Mouse (Mus musculus) intestine, embryonic 14.5 days (tissue): ENCODE measurements around the gene Fcgbp. TPM values are rescaled to one million over a fixed set of nuclear protein-coding genes. Genes with fewer than 3 reads are reported as not detected.
A peak's percentile ranks its signal among the peaks of the same experiment; 100 is the strongest.
"Not testable (repeated sequence)": the region's sequence is repeated elsewhere in the genome, so short reads cannot be mapped to it uniquely, and the experiment has no call there.

Experiments
- ATAC-seq: fragments of 200-750 bp; cut with Nextera tagmentation; replicated peaks from 2 replicates; pipeline ENCODE4 v1.8.0; 2017; ENCODE audit warnings: low read depth, moderate number of reproducible peaks, moderate TSS enrichment, moderate library complexity; ENCODE audit not compliant: low FRiP score, low TSS enrichment
- DNase-seq: peaks from one replicate; pipeline ENCODE4 v3.0.0-alpha.2; 2018; ENCODE audit warnings: low spot score
- H3K27ac ChIP-seq: fragments of 300-500 bp; sonication (generic); 2 replicates; pipeline ENCODE4 v1.5.1; 2014; ENCODE audit warnings: low read depth, mild to moderate bottlenecking, control low read depth
- H3K27me3 ChIP-seq: fragments of 300-500 bp; sonication (generic); replicated peaks from 2 replicates; pipeline ENCODE4 v1.6.1; 2014; ENCODE audit warnings: low read length, control low read depth; ENCODE audit not compliant: control insufficient read depth, insufficient read depth
- H3K36me3 ChIP-seq: fragments of 300-500 bp; sonication (generic); 2 replicates; pipeline ENCODE4 v1.6.1; 2014; ENCODE audit warnings: low read length, control low read depth; ENCODE audit not compliant: control insufficient read depth, insufficient read depth
- H3K4me1 ChIP-seq: fragments of 300-500 bp; sonication (generic); replicated peaks from 2 replicates; pipeline ENCODE4 v1.6.1; 2014; ENCODE audit warnings: low read length, control low read depth, mixed read lengths; ENCODE audit not compliant: control insufficient read depth, insufficient read depth
- H3K4me2 ChIP-seq: fragments of 300-500 bp; sonication (generic); 2 replicates; pipeline ENCODE4 v1.6.1; 2014; ENCODE audit warnings: low read length
- H3K4me3 ChIP-seq: fragments of 300-500 bp; sonication (generic); 2 replicates; pipeline ENCODE4 v1.5.1; 2014; ENCODE audit warnings: low read depth, low read length, control low read depth, mixed read lengths
- H3K9ac ChIP-seq: fragments of 300-500 bp; sonication (generic); 2 replicates; pipeline ENCODE4 v1.6.1; 2014; ENCODE audit warnings: mild to moderate bottlenecking, low read length
- H3K9me3 ChIP-seq: fragments of 300-500 bp; sonication (generic); 2 replicates; pipeline ENCODE4 v1.6.1; 2016; ENCODE audit warnings: low read length, control low read depth; ENCODE audit not compliant: control insufficient read depth
- WGBS: fragments of 180-500 bp; shearing (Covaris S2); extraction: QIAGEN DNeasy Blood & Tissue Kit; methylation state at CpG from one replicate; pipeline ENCODE4 v1.1.7; 2014; 5-methylcytosine and 5-hydroxymethylcytosine counted together
- polyA plus RNA-seq: library from polyadenylated mRNA; unstranded; fragments of >200 nt; fragmentation: Nextera tagmentation; extraction: Ambion mirVana; gene quantifications from 2 replicates; pipeline ENCODE4 v1.2.1, GENCODE M21; 2014

Fcgbp gene
- polyA plus RNA-seq, 1 experiment from 2014 or later: 46.1 TPM

DNA sequence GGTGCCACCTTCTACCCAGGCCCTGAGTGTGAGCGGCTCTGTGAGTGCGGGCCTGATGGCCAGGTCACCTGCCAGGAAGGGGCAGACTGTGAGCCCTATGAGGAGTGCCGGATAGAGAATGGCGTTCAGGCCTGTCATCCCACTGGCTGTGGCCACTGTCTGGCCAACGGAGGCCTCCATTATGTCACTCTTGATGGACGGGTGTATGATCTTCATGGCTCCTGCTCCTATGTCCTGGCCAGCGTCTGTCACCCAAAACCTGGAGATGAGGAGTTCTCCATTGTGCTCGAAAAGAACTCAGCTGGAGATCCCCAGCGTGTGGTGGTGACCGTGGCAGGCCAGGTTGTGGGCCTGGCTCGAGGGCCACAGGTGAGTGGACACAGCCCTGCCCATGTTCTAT is 35.2 kb downstream of the Fcgbp start:
- H3K27ac ChIP-seq: no peak overlapping the region
- ATAC-seq (no peak), DNase-seq (no peak)
- WGBS: 87% methylated on average over 11 of the region's 11 CpGs
- H3K36me3 ChIP-seq: no peaks in the 10 kb centered on the region
- no peak overlapping the region for H3K9ac ChIP-seq
- H3K27me3 ChIP-seq: no peaks in the 10 kb centered on the region
- no peak overlapping the region for H3K4me2 ChIP-seq
- no peak overlapping the region for H3K4me3 ChIP-seq
- no peaks in the 10 kb centered on the region for H3K4me1 ChIP-seq
- no peaks in the 10 kb centered on the region for H3K9me3 ChIP-seq

DNA sequence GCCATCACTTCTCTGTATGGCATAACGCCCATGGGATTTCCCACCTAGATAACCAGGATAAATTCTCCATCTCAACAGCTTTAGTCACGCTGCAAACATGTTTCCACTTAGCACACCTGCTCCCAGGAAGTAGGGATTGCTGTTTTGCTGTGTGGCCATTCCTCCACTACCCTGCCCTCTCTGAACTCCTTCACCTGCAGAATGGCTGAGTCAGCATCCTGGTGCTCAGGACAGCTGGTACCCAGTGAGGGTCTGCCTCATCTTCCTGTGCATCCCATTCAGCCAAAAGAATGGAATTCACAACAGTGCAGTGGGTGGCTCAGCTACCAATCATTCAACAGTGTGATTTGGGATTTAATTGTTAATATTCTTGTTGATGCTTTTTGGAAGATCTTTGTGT is 43.6 kb downstream of the Fcgbp start:
- 79% methylated on average over 2 of the region's 2 CpGs for WGBS
- Histone ChIP-seq H3K36me3 (no peaks in the 10 kb centered on the region), H3K9me3 (no peaks in the 10 kb centered on the region), H3K4me2 (no peak overlapping the region), H3K27me3 (no peaks in the 10 kb centered on the region), H3K9ac (no peak overlapping the region), H3K27ac (no peak overlapping the region), H3K4me1 (no peaks in the 10 kb centered on the region), H3K4me3 (no peak overlapping the region)
- DNase-seq (no peak), ATAC-seq (no peak)

DNA sequence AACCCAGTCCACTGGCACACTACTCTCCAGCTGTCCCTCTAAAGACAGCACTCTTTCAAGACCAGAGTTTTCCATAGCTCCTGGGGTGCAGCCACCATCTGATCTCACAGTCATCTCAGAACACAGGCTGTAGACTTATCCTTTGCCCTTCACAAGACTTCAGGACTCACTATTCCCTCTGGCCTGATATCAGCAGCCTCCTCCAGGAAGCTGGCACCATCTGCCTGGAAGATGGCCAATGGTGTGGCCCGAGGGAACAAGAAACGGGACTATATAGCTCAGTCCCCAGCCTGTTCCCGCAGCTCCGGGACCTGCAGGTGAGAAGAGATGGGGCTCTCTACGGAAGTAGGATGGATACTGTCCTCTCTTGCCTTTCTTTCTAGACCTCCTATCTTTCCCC is 58.1 kb downstream of the Fcgbp start, which contains the start of gene 9530053A07Rik:
9530053A07Rik (plus strand) TSS at position 301 of the 400 bp plus-strand sequence.
- no peak for DNase-seq
- H3K9ac ChIP-seq: no peak within 1 kb of the TSS
- H3K27ac ChIP-seq: no peak within 1 kb of the TSS
- no peaks in the 10 kb centered on the region for H3K27me3 ChIP-seq
- no peak within 1 kb of the TSS for H3K4me3 ChIP-seq
- H3K9me3 ChIP-seq: no peaks in the 10 kb centered on the region
- H3K4me2 ChIP-seq: no peak within 1 kb of the TSS
- no peaks in the 10 kb centered on the region for H3K4me1 ChIP-seq
- no peaks in the 10 kb centered on the region for H3K36me3 ChIP-seq
- ATAC-seq: no peak
- 87% methylated on average over 5 of the region's 5 CpGs for WGBS

DNA sequence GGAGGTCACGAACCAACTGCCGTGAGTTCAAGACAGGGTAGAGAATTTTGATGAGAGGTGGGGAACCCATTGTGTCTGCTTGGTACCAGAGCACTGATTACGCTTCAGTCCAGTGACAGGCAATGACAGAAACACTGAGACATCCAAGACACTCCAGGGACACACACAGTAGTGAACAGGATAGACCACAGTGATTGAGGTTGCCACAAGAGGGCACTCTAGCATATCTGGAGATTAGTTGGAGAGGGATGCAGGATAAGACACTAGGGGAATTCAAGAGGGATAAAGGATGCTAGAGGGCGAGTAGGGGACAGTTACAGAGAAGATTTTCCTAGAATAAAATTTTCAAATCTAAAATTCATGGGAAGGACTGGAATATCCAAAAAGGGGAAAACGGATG is 66.6 kb downstream of the Fcgbp start:
- H3K4me1 ChIP-seq: no peaks in the 10 kb centered on the region
- H3K27ac ChIP-seq: no peak overlapping the region
- ATAC-seq (no peak), DNase-seq (peak; percentile 65)
- H3K4me3 ChIP-seq: no peak overlapping the region
- H3K9me3 ChIP-seq: no peaks in the 10 kb centered on the region
- WGBS: 52% methylated on average over 5 of the region's 5 CpGs
- H3K4me2 ChIP-seq: no peak overlapping the region
- H3K27me3 ChIP-seq: no peaks in the 10 kb centered on the region
- H3K36me3 ChIP-seq: no peaks in the 10 kb centered on the region
- H3K9ac ChIP-seq: no peak overlapping the region

DNA sequence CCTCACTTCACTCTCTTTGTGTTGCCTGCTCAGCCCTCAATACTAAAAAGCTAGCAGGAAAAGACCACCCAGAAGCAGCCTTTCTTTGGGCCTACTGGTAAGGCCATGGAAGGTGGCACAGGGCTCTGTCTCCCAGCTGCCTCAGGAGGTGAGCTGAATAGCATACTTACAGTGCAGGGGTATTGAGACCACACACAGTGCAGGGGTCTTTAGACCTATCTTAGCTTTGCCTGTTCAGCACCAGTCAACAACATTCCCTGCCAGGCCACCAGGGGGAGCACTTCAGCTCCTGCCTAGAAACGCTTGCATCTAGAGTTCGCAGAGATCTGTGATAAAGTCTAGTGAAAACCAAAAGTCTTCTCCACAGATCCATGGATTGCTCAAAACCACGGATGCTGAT is 77.2 kb downstream of the Fcgbp start:
- 18% methylated on average over 3 of the region's 3 CpGs for WGBS
- Histone ChIP-seq H3K36me3 (no peaks in the 10 kb centered on the region), H3K27me3 (no peaks in the 10 kb centered on the region), H3K4me3 (no peak overlapping the region), H3K9me3 (no peaks in the 10 kb centered on the region; the same call in 1 of the 2 replicates), H3K4me2 (no peak overlapping the region), H3K27ac (no peak overlapping the region), H3K9ac (no peak overlapping the region), H3K4me1 (no peaks in the 10 kb centered on the region)
- peak; percentile 87 for DNase-seq
- peak; percentile 62; the same call in 1 of the 2 replicates for ATAC-seq

DNA sequence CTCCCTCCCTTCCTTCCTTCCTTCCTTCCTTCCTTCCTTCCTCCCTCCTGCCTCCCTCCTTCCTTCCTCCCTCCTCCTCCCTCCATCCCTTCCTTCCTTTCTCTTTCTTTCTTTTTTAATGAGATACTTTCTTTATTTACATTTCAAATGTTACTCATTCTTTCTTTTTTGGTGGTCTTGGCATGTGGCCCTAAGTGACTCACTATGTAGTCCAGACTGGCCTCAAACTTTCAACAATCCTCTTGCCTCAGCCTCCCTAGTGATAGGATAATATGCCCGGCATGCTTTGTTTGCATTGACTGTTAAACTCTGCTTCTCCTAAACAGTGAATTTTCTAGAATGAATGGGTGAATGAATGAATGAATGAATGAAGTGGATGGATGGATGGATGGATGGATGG is 78.8 kb downstream of the Fcgbp start:
- DNase-seq (no peak), ATAC-seq (no peak)
- H3K27me3 ChIP-seq: no peaks in the 10 kb centered on the region

DNA sequence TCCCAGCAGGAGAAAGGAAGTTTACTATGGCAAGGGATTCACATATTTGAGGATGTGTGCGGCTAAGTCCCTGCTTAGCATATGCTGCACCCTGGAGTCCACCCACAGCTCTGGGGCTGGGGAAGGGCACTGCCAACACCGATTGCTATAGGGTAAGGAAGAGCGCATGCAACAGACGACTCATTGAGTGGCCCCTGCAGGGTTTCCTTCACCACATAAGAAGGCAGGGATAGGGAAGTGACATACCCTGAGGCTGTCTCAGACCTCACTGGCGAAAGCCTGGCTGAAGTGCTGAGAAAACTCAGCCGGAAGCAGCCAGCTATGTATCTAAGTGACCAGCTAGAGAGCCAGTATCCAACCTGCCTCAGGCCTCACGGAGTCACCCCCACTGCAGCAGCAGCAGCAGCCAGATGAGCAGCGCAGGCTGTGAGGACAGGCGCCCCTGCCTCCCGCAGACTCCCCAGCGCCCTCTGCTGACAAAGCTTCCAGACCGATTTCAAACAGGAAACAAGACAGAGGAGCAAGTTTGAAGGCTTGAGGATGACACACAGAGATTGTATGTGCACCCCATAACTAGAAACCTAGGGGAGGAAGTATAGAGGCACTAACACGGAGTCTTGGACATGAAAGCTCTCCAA is 80.7 kb downstream of the Fcgbp start:
- DNase-seq: peak; percentile 77
- H3K4me2 ChIP-seq: no peak overlapping the region
- H3K36me3 ChIP-seq: no peaks in the 10 kb centered on the region
- no peaks in the 10 kb centered on the region for H3K4me1 ChIP-seq
- H3K9ac ChIP-seq: 0 out of 2 replicates have a peak overlapping the region, but pooled peaks have one; percentile 10
- no peaks in the 10 kb centered on the region for H3K9me3 ChIP-seq
- no peak overlapping the region for H3K27ac ChIP-seq
- no peaks in the 10 kb centered on the region for H3K27me3 ChIP-seq
- WGBS: 13% methylated on average over 13 of the region's 13 CpGs
- no peak for ATAC-seq
- no peak overlapping the region for H3K4me3 ChIP-seq

More for the DNA sequence above, 78.8 kb downstream of the Fcgbp start:
- Histone ChIP-seq H3K9me3 (no peaks in the 10 kb centered on the region; the same call in 1 of the 2 replicates), H3K4me3 (no peak overlapping the region), H3K4me1 (no peaks in the 10 kb centered on the region), H3K9ac (no peak overlapping the region), H3K4me2 (no peak overlapping the region), H3K27ac (no peak overlapping the region), H3K36me3 (no peaks in the 10 kb centered on the region)
- 89% methylated on average over 1 of the region's 1 CpGs for WGBS

DNA sequence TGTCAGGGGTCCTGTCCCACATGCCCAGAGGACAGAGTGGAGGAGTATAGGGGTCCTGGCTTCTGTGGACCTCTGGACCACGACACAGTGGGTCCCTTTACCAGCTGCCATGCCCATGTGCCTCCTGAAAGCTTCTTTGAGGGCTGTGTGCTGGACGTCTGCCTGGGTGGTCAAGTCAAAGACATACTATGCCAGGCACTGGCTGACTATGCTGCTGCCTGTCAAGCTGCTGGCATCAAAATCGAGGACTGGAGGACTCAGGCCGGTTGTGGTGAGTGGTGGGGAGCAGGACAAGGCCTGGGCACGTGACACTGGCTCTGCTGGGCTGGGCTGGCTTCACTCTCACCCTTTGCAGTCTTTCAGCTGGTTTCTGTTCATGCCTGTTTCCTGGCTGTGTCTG is 82.6 kb downstream of the Fcgbp start:
- H3K4me2 ChIP-seq, H3K4me3 ChIP-seq, H3K27me3 ChIP-seq, H3K9me3 ChIP-seq, H3K9ac ChIP-seq, DNase-seq, H3K4me1 ChIP-seq, ATAC-seq, H3K36me3 ChIP-seq, H3K27ac ChIP-seq: not testable (repeated sequence)
- WGBS: 36% methylated on average over 5 of the region's 5 CpGs

DNA sequence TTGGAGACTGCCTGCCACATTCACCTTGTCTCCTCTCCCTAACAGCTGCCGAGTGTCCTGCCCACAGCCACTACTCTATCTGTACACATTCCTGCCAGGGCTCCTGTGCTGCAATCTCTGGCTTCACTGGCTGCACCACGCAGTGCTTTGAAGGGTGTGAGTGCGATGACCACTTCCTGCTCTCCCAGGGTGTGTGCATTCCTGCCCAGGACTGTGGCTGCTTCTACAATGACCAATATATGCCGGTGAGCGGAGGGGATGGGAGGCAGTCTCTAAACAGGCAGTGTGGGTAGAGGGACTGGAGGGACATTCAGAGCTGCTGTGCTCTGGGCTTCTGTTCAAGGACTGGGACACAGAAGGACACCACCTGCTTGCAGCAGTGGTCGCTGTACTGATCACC is 88.3 kb downstream of the Fcgbp start:
- H3K4me3 ChIP-seq: no peak overlapping the region
- H3K27me3 ChIP-seq: no peaks in the 10 kb centered on the region
- DNase-seq (no peak), ATAC-seq (no peak)
- no peak overlapping the region for H3K4me2 ChIP-seq
- no peaks in the 10 kb centered on the region for H3K4me1 ChIP-seq
- no peak overlapping the region for H3K27ac ChIP-seq
- H3K36me3 ChIP-seq: no peaks in the 10 kb centered on the region
- 41% methylated on average over 6 of the region's 6 CpGs for WGBS
- no peaks in the 10 kb centered on the region for H3K9me3 ChIP-seq
- no peak overlapping the region for H3K9ac ChIP-seq
